Mouse (Mus musculus) CH12.LX (cell line): ENCODE data around the gene Dnajc6. TPM values are rescaled to one million over a fixed set of nuclear protein-coding genes. Genes with fewer than 3 reads are reported as not detected.

Source experiments
- DNase-seq: peaks from one replicate; pipeline ENCODE4 v3.0.0-alpha.2; 2013; ENCODE audit errors: extremely low read depth
- H3K27ac ChIP-seq: 2 replicates; pipeline ENCODE4 v1.5.1; 2012; ENCODE audit warnings: low read depth, mild to moderate bottlenecking, control low read depth, moderate library complexity; ENCODE audit not compliant: insufficient read depth
- H3K27me3 ChIP-seq: replicated peaks from 2 replicates; pipeline ENCODE3; 2012; ENCODE audit warnings: inconsistent platforms
- H3K36me3 ChIP-seq, 2 experiments: replicated peaks in 1 of 2; 2 replicates each; pipeline versions ENCODE3 to v1.6.1; 2012; ENCODE audit warnings: inconsistent platforms in 1 of 2, low read length in 1 of 2, mild to moderate bottlenecking in 1 of 2, mixed read lengths in 1 of 2, moderate library complexity in 1 of 2; ENCODE audit not compliant: control insufficient read depth in 1 of 2, insufficient read depth in 1 of 2
- H3K4me1 ChIP-seq, 2 experiments: 2 replicates each; pipeline ENCODE4 v1.6.1; 2012; ENCODE audit warnings: inconsistent platforms in 1 of 2, moderate library complexity in 1 of 2; ENCODE audit not compliant: insufficient read depth in 2 of 2, control insufficient read depth in 1 of 2
- H3K4me2 ChIP-seq: 2 replicates; pipeline ENCODE4 v1.6.1; 2012; ENCODE audit warnings: low read depth, mild to moderate bottlenecking, control low read depth; ENCODE audit not compliant: poor library complexity, insufficient read depth, severe bottlenecking
- H3K4me3 ChIP-seq, 3 experiments: fragments of 150-350 bp in 1 of 3; sonication (generic) in 1 of 3; replicated peaks in 1 of 3; 2 replicates each; pipeline versions ENCODE3 to v1.5.1; 2011 to 2012; ENCODE audit warnings: low read depth in 2 of 3, low read length in 2 of 3, mild to moderate bottlenecking in 2 of 3, moderate library complexity in 2 of 3, control low read depth in 1 of 3, improper control_type of control experiment in 1 of 3, inconsistent platforms in 1 of 3, mixed read lengths in 1 of 3; ENCODE audit not compliant: poor library complexity in 1 of 3
- H3K79me2 ChIP-seq: replicated peaks from 2 replicates; pipeline ENCODE4 v1.6.1; 2012; ENCODE audit warnings: mild to moderate bottlenecking, moderate library complexity; ENCODE audit not compliant: control insufficient read depth, poor library complexity, insufficient read depth, severe bottlenecking; ENCODE audit errors: extremely low read depth
- H3K9ac ChIP-seq: 2 replicates; pipeline ENCODE4 v1.6.1; 2012; ENCODE audit warnings: low read depth, mild to moderate bottlenecking, control low read depth, moderate library complexity; ENCODE audit not compliant: insufficient read depth
- H3K9me3 ChIP-seq: replicated peaks from 2 replicates; pipeline ENCODE3; 2012; ENCODE audit warnings: low read length, inconsistent platforms, mixed read lengths
- BHLHE40 ChIP-seq: IDR thresholded peaks from 2 replicates; pipeline ENCODE4 v1.6.1; 2011; ENCODE audit warnings: mild to moderate bottlenecking, low read depth, low read length, improper control_type of control experiment
- CHD1 ChIP-seq: IDR thresholded peaks from 2 replicates; pipeline ENCODE4 v1.6.1; 2012; ENCODE audit warnings: low read depth, low read length, improper control_type of control experiment, inconsistent platforms
- CHD2 ChIP-seq: IDR thresholded peaks from 2 replicates; pipeline ENCODE4 v1.6.1; 2011; ENCODE audit warnings: low read length, improper control_type of control experiment
- CTCF ChIP-seq, 2 experiments: IDR thresholded peaks in 1 of 2; conservative IDR thresholded peaks in 1 of 2; 2 replicates each; pipeline ENCODE4 v1.5.1; 2011 to 2012; ENCODE audit warnings: low read depth in 2 of 2, low read length in 2 of 2, improper control_type of control experiment in 1 of 2, inconsistent platforms in 1 of 2, mild to moderate bottlenecking in 1 of 2, moderate library complexity in 1 of 2
- E2F4 ChIP-seq: IDR thresholded peaks from 2 replicates; pipeline ENCODE4 v1.6.1; 2011; ENCODE audit warnings: low read depth, low read length, improper control_type of control experiment; ENCODE audit not compliant: insufficient replicate concordance
- ETS1 ChIP-seq: conservative IDR thresholded peaks from 2 replicates; pipeline ENCODE4 v1.6.1; 2012; ENCODE audit warnings: low read depth, mild to moderate bottlenecking, inconsistent platforms, low read length, improper control_type of control experiment, moderate library complexity
- GABPA ChIP-seq: IDR thresholded peaks from 2 replicates; pipeline ENCODE4 v1.6.1; 2012; ENCODE audit warnings: low read depth, low read length, improper control_type of control experiment, inconsistent platforms; ENCODE audit not compliant: insufficient replicate concordance
- IRF4 ChIP-seq: IDR thresholded peaks from 2 replicates; pipeline ENCODE4 v1.6.1; 2014; ENCODE audit warnings: low read depth, mild to moderate bottlenecking, inconsistent platforms, low read length, improper control_type of control experiment
- JUND ChIP-seq: conservative IDR thresholded peaks from 2 replicates; pipeline ENCODE4 v1.6.1; 2011; ENCODE audit warnings: low read depth, low read length, improper control_type of control experiment
- KAT2A ChIP-seq: IDR thresholded peaks from 2 replicates; pipeline ENCODE4 v1.6.1; 2012; ENCODE audit warnings: low read length, improper control_type of control experiment, inconsistent platforms; ENCODE audit not compliant: insufficient replicate concordance
- NELFE ChIP-seq: IDR thresholded peaks from 2 replicates; pipeline ENCODE4 v1.6.1; 2011; ENCODE audit warnings: low read depth, low read length, improper control_type of control experiment
- NRF1 ChIP-seq: IDR thresholded peaks from 2 replicates; pipeline ENCODE4 v1.6.1; 2014; ENCODE audit warnings: low read depth, mild to moderate bottlenecking, inconsistent platforms, low read length, improper control_type of control experiment, moderate library complexity
- PAX5 ChIP-seq: IDR thresholded peaks from 2 replicates; pipeline ENCODE4 v1.6.1; 2012; ENCODE audit warnings: low read length, inconsistent platforms, mixed read lengths
- POLR2AphosphoS2 ChIP-seq: IDR thresholded peaks from 2 replicates; pipeline ENCODE4 v1.6.1; 2011; ENCODE audit warnings: low read depth, low read length, improper control_type of control experiment
- RAD21 ChIP-seq: IDR thresholded peaks from 2 replicates; pipeline ENCODE4 v1.6.1; 2011; ENCODE audit warnings: low read depth, mild to moderate bottlenecking, low read length, improper control_type of control experiment, moderate library complexity
- RCOR1 ChIP-seq: conservative IDR thresholded peaks from 2 replicates; pipeline ENCODE4 v1.6.1; 2012; ENCODE audit warnings: low read depth, mild to moderate bottlenecking, inconsistent platforms, low read length, improper control_type of control experiment
- SIN3A ChIP-seq: IDR thresholded peaks from 2 replicates; pipeline ENCODE4 v1.6.1; 2012; ENCODE audit warnings: low read length, improper control_type of control experiment, inconsistent platforms
- SMC3 ChIP-seq: IDR thresholded peaks from 2 replicates; pipeline ENCODE4 v1.6.1; 2011; ENCODE audit warnings: low read depth, low read length, improper control_type of control experiment
- USF1 ChIP-seq: IDR thresholded peaks from 2 replicates; pipeline ENCODE4 v1.6.1; 2014; ENCODE audit warnings: low read depth, mild to moderate bottlenecking, inconsistent platforms, low read length, improper control_type of control experiment
- USF2 ChIP-seq: conservative IDR thresholded peaks from 2 replicates; pipeline ENCODE4 v1.6.1; 2011; ENCODE audit warnings: low read depth, low read length, improper control_type of control experiment
- ZKSCAN1 ChIP-seq: IDR thresholded peaks from 2 replicates; pipeline ENCODE4 v1.6.1; 2012; ENCODE audit warnings: low read depth, inconsistent platforms, low read length, improper control_type of control experiment, borderline replicate concordance
- ZNF384 ChIP-seq: IDR thresholded peaks from 2 replicates; pipeline ENCODE4 v1.6.1; 2012; ENCODE audit warnings: low read depth, low read length, improper control_type of control experiment, inconsistent platforms
- dilution Hi-C: fragments of 300-500 bp; cut with MboI; formaldehyde crosslinking; loops from 2 replicates; pipeline ENCODE4 v1.14.3; 2020; ENCODE audit warnings: low sequenced_read_pairs; ENCODE audit not compliant: extremely low pct_unique_long_range_greater_than_20kb, extremely low pct_ligation_motif_present
- in situ Hi-C: fragments of 300-500 bp; cut with MboI; formaldehyde crosslinking; loops from 3 replicates; pipeline ENCODE4 v1.14.3; 2019; ENCODE audit warnings: low sequenced_read_pairs, low pct_ligation_motif_present, low pct_unique_long_range_greater_than_20kb, mixed read lengths
- polyA plus RNA-seq: library from polyadenylated mRNA; unstranded; fragments of >175 nt; gene quantifications from 2 replicates; pipeline ENCODE4 v1.2.1, GENCODE M21; 2012; ENCODE audit warnings: low read depth; ENCODE audit not compliant: insufficient read length
- total RNA-seq, 2 experiments: library from RNA; depleted of rRNA; stranded (reverse); fragments of 300-350 nt in 1 of 2; fragments of >200 nt in 1 of 2; gene quantifications; 2 replicates each; pipeline ENCODE4 v1.2.3; 2012 to 2014

The Dnajc6 gene
- total and polyA plus RNA-seq, 3 experiments, result not detected

- Histone ChIP-seq H3K36me3 (peaks cover 0 to 42% of the 10 kb centered on the region in 2 experiments), H3K4me3 (no peak overlapping the region), H3K9me3 (no peaks in the 10 kb centered on the region), H3K4me2 (no peak overlapping the region), H3K27me3 (no peaks in the 10 kb centered on the region), H3K27ac (no peak overlapping the region), H3K79me2 (no peaks in the 10 kb centered on the region), H3K4me1 (no peaks in the 10 kb centered on the region), H3K9ac (no peak overlapping the region)
- dilution Hi-C loops (no loop called here), in situ Hi-C loops (no loop called here)
- TF ChIP-seq ZNF384 (no peak), RAD21 (peak; percentile 58), USF2 (no peak), CHD2 (no peak), ETS1 (no peak), CTCF (conservative IDR thresholded peaks at IDR 0.05 in 1 of 2, IDR thresholded peaks at IDR 0.05 in 1 of 2; ENCODE audit: low read depth in 2 of 2, low read length in 2 of 2) (peak; percentile 39 to 77; a peak in 3 of 4 replicates), SIN3A (no peak), NELFE (no peak), BHLHE40 (no peak), KAT2A (no peak), SMC3 (peak; percentile 71)
- peak; percentile 35 for DNase-seq
These were observed 38.1 kb upstream of the Dnajc6 start for GRCm38 (mm10) chr4:101458341-101458740.

- Histone ChIP-seq H3K27ac (no peak overlapping the region), H3K36me3 (peaks cover 0 to 41% of the 10 kb centered on the region in 2 experiments), H3K9ac (no peak overlapping the region), H3K4me3 (no peak overlapping the region), H3K4me2 (no peak overlapping the region), H3K9me3 (no peaks in the 10 kb centered on the region), H3K4me1 (no peaks in the 10 kb centered on the region), H3K27me3 (no peaks in the 10 kb centered on the region), H3K79me2 (no peaks in the 10 kb centered on the region)
- DNase-seq, result no peak
- dilution Hi-C loops (no loop called here), in situ Hi-C loops (no loop called here)
- TF ChIP-seq POLR2AphosphoS2 (no peak), PAX5 (no peak), ZNF384 (no peak), JUND (no peak), USF1 (no peak), SIN3A (no peak), ZKSCAN1 (no peak), GABPA (no peak), IRF4 (no peak), USF2 (no peak), CHD1 (no peak), NRF1 (no peak), RCOR1 (no peak), E2F4 (no peak)
These were observed 37.1 kb upstream of the Dnajc6 start for GRCm38 (mm10) chr4:101459358-101459757.
